Mouse (Mus musculus): ENCODE data around the gene Evc.

Gene Evc

DNA sequence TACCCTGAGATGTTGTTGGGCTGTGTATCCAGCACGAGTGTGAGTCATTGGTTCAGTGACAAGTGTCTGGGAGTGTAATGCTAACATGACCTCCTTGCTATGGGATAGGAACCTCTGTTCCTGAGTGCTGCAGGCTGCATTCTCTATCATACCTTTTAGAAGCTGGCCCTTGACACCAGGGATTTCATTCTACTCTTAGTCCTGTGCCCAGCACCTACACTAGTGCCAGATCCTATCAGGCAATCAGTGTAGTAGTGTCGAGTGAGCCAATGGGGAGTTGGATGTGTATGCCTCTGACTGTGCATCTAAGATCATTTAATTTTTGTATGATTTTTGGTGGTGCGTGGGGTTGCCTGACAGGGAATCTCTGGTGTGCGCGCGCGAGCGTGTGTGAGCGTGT, 95.5 kb downstream of the Evc start:
- DNase-seq = no peak

- peak; percentile 45 to 59 for DNase-seq
These were observed 96.1 kb downstream of the Evc start for GRCm38 (mm10) chr5:37240550-37240949.

Measured in cerebellum, postnatal 10 days (tissue).